Mouse (Mus musculus) heart, postnatal 25 days (tissue): ENCODE data around the gene Edar. TPM values are rescaled to one million over a fixed set of nuclear protein-coding genes. Genes with fewer than 3 reads are reported as not detected.
A peak's percentile ranks its signal among the peaks of the same experiment; 100 is the strongest.
"Not testable (repeated sequence)": the region's sequence is repeated elsewhere in the genome, so short reads cannot be mapped to it uniquely, and the experiment has no call there.

ENCODE experiments used
- DNase-seq: peaks from one replicate; pipeline ENCODE4 v3.0.0; 2022; ENCODE audit warnings: low spot score
- intact Hi-C: fragments of 180-260 bp; cut with DNase I; formaldehyde crosslinking; loops from one replicate; pipeline ENCODE4 v1.15.1; 2025
- total RNA-seq, 2 experiments: library from RNA; stranded (reverse); gene quantifications; 2 replicates each; pipeline ENCODE4 v1.2.3; 2021

Edar gene
- under 1 TPM; 0.47 to 0.56 TPM for total RNA-seq

DNA sequence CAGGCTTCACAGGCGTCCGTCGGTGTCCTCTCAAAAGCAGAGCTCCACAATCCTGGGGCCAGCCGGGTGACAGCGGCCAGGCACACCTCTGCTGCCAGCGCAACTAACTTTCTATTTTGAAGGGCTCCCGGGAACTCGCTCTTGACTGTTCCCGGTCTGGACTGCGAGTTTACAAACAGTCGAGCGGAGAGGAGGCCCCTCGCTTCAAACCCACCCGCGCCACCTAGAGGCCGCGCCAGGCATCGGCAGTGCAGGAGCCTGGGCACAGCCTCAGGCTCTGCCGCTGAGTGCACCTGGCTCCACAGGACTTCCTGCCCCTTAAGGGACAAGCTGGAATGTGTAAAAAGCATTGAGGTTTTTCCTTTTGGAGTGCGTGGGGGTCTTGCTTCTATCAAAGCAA lies at the start of gene Edar:
Gene Edar, minus strand, starts transcription at position 122 of the 400 bp plus-strand sequence.
- intact Hi-C loops = loop anchor here (2.0 to 5.0 kb wide), 2 partner anchors 49 to 118 kb away; no protein-coding TSS in a partner anchor
- DNase-seq = peak; percentile 30

DNA sequence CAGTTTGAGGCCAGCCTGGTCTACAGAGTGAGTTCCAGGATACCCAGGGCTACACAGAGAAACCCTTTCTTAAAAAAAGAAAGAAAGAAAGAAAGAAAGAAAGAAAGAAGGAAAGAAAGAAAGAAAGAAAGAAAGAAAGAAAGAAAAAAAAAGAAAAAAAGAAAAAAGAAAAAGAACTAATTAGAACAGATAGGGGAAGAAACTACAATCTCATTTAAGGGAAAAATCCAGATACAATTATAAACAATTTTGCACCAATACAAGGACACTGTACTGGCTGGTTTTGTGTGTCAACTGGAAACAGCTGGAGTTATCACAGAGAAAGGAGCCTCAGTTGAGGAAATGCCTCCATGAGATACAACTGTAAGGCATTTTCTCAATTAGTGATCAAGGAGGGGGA lies 42.7 kb upstream of the Edar start, which contains the start of gene Gm17542:
Gene Gm17542, minus strand, starts transcription at position 101 of the 400 bp plus-strand sequence.
- DNase-seq, intact Hi-C loops: not testable (repeated sequence)

DNA sequence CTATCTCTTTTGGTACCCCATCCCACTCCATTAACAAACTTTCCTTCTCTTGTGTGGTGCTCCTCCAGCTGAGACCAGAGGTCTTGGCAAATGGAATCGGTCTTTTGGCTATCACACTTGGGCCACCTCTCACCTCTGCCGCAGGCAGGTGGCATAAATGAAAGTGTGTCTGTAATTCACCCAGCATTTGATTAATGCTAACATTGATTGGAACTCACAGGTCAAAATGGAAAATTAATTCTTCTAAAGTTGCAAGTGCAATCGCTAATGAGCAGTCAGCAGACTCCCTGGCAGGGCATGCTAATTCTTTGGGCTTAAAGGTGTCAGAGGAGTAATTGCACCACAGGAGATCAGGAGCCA lies 39.3 kb upstream of the Edar start:
- no peak for DNase-seq
- intact Hi-C loops = no loop called here

DNA sequence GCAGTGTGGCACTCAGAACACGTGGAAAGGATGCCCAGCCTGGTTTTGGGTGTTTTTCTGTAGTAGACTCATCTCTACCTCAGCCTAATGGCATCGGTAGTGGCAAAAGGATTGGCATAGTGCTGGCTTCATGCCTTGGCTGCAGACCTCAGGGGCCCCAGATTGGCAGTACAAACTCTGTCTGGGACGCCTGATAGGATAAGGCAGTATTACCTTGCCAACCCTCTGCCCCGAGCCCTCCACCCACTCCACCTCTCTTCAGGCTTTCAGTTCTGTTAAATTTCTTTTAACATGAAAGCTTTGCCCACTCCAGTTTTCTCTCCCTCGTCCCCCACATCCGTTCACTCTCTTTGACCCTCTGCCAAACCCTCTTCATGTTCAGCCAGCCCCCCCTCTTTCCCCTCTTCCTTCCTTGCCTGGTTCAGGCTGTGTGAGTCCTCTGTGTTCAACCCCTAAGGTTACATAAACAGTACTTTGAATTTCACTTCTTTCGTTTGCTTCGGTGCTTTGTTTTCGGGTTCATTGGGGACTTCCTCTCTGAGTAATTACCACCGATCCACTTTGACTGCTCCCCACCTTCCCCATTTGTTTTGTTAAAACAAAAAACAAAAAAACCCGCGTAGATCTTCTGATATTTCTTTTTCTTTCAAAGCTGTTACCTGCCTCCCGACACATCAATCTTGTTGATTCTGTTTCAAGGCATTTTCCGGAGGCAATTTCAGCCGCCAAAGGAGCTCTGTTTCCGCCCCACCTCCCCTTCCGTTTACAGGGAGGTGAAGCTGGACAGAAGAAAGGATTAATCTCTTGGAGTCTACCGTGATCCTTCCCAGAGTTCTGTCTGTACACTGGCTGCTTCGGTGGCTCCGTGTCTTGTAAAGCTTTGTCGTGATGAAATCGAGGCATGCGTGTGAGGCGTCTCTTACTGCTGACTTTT lies 38.7 kb upstream of the Edar start:
- DNase-seq = no peak
- intact Hi-C loops = no loop called here

DNA sequence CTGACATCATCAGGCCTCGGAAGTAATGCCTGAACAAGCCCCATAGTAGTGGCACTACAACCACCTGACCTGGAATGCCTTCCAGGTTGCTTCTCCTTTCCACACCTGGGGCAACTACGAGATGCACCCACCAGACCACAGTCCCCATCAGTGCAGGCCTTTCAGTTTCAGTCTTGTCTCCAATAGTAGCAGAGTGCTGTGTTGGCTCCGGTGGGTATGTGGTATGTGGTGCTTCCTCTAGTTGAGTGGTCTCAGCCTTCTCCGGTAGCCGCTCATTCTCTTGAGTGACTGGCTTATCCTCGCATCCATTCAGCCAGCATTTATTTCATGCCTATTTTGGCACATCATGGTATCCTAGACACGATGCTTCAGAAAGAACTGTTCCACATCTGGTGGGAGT lies 37.8 kb upstream of the Edar start:
- intact Hi-C loops = no loop called here

DNA sequence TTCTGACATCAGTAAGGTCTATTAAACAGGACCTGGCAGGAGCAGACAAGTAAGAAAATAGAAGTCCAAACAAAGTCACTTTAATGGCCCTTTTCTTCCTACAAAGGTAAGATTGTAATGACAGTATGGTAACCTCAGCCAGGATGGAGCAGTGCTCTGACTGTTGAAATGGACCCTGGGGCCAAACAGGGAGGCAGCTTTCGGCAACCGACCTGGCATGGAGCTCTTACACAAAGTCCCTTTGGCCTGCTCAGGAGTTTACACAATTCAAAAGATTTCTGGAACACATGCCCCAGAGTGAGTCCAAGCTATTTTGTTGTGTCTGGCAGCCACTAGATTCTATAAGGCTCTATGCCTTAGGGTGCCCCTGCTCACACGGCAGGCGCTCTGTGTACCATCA lies 33.6 kb upstream of the Edar start:
- intact Hi-C loops = no loop called here
- DNase-seq = no peak

More for the DNA sequence above, 37.8 kb upstream of the Edar start:
- no peak for DNase-seq

DNA sequence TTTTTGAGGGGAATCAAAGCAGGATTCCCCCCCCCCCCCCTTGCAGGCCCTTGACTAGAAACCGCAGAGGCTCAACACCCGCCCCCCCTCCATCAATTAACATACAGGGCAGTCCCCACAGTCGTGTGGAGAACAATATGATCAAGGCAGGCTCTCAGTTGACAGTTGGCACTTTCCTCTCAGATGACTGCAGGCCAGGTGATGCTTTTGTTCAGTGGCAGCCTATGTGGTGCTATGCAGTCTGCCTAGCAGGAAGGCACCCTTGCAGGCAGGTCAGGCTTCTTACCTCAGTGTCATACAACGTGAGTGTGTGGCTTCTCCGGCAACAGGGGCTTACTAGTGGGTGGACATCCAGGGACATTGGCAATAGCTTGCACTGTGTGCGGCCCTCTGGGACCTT lies 25.1 kb upstream of the Edar start:
- intact Hi-C loops = no loop called here
- no peak for DNase-seq

DNA sequence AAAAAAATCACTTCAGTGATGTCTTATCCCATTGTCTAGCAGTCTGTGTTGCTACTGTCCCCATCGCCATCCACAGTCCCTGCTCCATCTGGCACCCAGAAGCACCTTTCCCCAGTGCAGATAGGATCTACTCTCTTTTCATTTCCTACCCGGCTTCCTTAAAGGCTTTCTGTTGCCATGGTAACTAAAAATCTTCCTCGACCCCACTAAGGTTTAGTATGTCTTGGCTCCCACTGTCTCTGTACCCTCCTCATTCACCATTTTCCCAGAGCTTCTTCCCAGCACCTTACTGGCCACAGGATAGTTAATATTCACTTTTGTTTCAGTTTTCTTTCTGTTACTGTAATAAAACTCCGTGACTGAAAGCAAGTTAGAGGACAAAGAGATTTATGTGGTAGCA lies 24.7 kb upstream of the Edar start:
- intact Hi-C loops = no loop called here
- DNase-seq = no peak

DNA sequence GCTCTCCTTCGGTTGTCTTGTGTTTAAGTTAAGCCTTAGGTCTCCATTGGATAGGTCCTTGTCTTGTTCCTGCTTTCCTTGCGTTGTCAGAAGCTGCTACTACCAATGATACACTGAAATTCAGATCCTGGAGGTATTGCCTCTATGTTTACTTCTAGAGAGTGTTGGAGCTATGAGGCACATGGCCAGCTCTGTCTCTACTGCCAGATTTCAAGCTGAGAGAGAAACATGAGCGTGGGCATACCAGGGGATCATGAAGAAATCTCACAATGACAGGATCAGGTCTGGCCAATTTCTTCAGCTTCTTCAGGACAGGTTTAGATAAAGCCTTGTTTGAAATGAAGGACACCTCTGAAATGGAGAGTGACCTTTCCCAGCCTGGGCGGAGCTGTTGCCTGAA lies 23.5 kb upstream of the Edar start:
- no peak for DNase-seq
- intact Hi-C loops = no loop called here

DNA sequence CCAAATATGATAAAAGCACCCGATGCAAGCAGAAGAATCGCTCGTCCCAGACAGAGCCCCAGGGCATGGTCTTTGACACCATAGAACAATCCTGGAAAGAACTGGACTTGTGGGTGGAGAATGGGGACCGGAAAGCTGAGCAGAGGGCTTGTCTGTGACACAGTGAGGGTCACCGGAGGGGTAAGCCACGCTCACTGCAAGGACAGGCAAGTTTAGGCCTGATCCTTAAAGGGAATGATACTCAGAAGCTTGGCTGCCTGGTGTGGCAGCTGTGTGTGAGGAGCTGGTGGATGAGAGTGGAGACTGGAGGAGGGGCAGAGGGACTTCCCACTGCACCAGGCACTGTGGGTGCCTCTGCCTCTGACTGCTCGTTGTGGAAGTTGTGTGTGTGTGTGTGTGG lies 15.6 kb upstream of the Edar start:
- intact Hi-C loops = no loop called here
- DNase-seq = no peak

DNA sequence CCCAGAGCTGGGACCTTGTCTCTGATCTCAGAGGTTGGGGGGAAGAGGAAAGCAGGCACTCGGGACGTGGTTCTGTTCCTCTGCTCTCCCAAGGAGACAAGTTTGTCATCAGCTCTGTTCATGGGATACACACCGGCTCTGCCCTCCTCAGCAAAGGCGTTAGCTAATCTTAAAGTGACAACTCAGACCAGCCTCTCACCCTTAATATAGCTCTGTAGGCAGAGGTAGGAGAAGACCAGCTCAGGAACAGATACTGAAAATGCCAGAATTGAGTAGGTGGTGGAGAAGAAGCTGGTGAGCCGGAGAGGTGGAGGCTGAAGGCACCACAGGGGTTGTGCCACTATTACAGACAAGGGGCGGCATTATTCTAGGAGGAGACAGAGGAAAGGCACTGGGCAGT lies 3.8 kb upstream of the Edar start:
- intact Hi-C loops = loop anchor here (5.0 kb wide), 1 partner anchor 122 kb away; no protein-coding TSS in a partner anchor
- no peak for DNase-seq

DNA sequence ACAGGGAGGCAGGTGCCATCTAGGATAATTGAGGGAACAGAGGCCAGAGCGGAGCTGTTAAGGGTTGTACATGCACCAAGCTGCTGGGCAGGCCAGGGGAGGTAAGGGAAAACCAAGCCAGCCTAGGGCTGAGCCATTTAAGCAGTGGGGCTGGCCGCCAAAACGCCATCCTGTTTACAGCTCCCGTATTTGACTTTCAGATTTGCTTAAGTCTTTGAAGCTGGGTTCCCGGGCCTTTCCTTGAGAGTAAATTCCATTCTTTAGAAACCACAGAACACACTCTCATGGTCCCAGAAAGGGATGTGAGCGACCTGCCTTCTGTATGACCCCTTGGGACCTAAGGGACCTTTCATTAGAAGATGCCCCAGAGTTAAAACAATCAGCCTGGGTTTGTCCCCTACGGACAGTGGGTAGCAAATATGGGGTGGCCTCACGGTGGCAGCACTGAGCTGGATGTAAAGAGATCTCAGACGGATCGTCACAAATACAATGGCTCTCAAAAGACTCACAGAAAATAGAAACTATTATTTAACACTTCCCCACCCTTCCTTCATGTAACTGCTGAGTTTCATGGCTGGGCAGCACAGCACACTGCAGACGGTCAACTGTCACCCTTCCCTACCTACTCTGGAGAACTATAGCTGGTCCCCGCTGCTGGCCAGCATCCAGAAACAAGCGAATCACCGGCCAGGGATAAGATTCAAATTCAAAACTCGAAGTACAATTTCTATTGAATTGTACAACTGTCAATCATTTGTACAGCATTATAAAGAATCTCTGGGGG lies 2.0 kb downstream of the Edar start:
- no peak for DNase-seq
- intact Hi-C loops = loop anchor here (2.0 kb wide), 1 partner anchor 47 kb away; no protein-coding TSS in a partner anchor

DNA sequence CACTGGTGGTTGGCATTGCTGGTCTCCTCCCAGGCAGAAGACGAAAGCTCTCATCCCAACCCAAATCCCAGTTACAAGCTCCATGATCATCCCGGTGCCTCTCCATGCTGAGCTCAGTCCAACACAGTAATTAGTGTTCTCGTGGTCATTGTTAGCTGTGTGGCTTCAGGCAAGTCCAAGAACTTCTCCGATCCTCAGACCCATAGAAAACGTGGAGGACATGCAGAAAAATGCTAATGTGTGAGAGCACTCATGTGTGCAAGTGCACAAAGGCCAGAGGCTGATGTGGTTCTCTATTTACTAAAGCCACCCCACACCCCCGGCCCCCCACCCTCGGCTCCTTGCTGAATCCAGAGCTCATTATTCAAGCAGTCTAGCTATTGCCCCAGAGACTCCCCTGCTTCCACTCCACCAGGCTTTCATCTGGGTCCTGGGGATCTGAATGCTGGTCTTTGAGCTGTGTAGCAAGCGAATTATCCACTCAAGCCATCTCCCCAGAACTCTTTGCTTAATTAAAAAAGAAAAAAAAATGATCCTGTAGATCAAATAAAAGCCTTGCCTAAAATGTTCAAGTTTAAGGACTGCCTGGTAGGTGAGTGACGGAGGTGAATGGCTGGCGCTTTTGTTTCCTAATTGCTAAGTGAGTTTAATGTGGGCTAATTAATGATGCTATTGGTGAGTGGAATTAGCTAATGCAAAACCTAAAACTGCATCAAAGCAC lies 2.7 kb downstream of the Edar start:
- DNase-seq = no peak
- intact Hi-C loops = no loop called here

DNA sequence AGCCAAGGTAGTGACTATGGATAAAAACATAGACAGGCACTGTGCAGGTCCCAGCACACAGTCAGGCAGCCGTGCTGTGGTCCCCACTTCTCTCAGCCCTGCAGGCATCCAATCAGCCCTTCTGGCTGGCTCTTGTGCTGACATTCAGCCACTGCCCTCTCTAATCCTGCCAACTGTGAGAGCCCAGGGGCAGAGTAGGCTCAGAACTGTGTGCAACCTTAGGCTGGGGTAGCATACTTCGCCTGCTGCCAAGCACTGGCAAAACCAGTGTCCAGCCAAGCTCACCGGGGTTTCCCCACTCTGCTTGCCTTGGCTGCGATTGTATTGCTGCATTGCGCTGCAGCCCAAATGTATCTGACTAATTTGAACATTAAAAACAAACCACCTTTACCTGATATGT lies 11.6 kb downstream of the Edar start:
- intact Hi-C loops = no loop called here
- DNase-seq = peak; percentile 15

DNA sequence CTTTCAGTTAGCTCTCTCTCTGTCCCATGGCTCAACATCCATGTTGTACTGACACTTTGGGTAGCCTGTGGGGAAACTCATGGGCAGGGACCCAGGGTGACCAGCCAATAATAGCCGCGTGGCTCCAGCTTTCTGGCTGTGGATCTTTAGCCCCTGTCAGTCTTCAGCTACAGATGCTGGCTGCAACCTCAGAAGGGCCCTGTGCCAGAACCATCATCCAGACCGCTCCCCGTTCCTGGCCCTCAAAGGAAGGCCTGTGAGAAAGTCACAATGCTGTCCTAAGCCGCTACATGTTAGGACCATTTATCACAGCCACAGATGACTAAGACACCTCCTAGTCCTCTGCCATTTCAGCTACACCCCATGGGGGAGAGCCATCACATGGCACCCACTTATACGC lies 12.0 kb downstream of the Edar start:
- peak; percentile 57 for DNase-seq
- intact Hi-C loops = no loop called here

DNA sequence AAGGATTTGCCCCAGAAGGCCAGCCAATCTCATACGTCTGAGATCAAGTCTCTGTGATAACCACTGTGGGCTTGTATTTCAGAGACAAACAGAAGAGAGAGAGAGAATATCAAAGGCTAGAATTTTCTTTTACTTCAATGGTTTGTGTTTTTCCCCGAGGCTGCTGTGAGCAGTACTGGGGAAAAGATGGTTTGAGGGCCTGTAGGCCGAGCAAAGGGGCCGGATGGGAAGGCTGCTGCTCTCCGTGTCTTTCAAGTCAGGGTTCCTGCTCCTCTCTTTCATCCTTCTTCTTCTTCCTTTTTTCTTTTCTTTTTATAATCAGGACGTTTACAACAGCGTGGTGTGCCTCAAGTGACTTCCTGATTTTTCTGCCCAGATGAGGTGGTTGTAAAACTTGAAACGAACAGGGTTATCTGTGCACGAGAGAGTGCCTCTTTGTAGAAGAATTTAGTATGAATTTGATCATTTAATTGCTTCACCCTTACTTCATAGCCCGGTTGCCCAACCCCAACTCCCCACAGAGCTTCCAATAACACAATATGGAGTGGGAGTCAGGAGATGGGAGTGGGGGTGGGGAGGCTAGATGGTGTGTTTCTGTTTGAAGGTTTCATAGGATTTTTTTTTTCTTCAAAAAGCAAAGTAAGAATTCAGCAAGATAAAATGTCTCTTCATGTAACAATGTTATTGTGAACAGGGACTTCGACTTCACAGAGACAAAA lies 16.0 kb downstream of the Edar start:
- intact Hi-C loops = no loop called here
- DNase-seq = no peak

DNA sequence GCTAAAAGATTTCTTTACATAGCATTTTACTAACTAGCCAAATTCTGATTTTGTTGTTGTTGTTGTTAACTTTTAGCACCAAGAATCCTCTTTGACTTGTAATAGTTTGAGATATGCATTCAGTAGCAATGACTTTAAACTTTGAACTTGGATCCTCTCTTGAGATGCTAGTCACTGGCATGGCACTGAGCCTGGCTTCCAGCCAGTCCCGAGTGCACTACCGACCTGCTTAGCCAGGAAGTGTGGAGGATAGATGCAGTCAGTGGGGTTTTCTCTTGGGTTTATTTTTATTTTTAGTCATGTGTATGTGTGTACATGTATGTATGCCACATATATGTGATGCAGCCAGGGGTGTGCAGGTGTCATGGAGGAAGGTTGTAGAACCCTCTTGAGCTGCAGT lies 17.7 kb downstream of the Edar start:
- intact Hi-C loops = no loop called here
- no peak for DNase-seq

DNA sequence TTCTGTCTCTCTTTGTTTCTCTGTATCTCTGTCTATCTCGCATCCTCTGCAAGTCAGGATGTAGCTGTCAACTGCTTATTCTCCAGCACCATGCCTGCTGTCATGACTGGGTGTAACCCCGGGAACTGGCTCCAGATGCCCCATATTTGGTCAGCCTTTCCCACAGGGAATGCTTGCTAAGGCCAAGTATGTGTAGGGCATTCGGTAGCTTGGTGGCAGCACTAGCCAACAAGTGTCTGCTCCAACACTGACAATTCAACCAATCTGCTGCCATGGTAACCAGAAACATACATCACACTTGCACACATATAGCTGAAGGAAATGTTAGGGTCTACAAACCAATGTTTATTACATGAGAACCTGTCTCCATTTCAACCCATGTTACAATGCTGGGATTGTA lies 21.8 kb downstream of the Edar start:
- DNase-seq = no peak

More for the DNA sequence above, 21.8 kb downstream of the Edar start:
- intact Hi-C loops = no loop called here
